Mouse (Mus musculus): ENCODE measurements around the gene Shisal2a. TPM values are rescaled to one million over a fixed set of nuclear protein-coding genes. Genes with fewer than 3 reads are reported as not detected.
A peak's percentile ranks its signal among the peaks of the same experiment; 100 is the strongest.

Shisal2a gene
- total RNA-seq, 2 experiments from 2014 or later: 0.50 TPM

DNA sequence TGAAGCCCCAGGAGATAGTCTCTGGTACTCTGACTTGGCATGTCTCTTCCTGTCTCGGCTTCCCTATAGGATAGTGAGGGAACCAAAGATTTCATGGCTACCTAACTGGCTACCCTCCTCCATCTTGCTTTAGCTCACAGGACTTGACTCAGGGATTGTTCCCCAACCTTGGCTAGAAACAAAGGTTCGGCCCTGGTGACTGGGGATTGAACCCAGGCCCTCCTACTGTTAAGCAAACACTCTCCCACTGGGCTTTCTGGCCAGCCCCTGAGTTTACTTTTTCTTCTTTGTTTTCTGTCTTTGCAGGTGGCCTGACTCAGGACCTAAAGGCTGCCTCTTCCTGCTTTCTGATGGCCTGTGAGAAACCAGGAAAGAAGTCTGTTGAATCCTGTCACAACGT is 45.3 kb downstream of the Shisal2a start:
- no peak for DNase-seq

DNA sequence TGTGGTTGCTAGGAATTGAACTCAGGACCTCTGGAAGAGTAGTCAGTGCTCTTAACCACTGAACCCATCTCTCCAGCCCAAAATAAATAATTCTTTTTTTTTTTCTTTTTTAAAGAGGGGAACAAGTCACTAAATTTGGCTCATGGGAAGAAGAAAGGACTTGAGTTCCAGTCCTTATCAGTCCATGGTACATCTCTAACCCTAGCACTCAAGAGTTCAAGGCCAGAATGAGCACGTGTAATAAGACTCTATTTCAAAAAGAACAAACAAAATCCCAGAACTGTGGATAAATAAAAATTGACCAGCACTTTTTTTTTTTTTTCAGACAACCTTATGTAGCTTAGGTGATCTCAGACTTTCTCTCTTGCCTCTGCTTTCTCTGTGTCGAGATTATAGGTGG is 46.4 kb downstream of the Shisal2a start:
- DNase-seq: no peak

DNA sequence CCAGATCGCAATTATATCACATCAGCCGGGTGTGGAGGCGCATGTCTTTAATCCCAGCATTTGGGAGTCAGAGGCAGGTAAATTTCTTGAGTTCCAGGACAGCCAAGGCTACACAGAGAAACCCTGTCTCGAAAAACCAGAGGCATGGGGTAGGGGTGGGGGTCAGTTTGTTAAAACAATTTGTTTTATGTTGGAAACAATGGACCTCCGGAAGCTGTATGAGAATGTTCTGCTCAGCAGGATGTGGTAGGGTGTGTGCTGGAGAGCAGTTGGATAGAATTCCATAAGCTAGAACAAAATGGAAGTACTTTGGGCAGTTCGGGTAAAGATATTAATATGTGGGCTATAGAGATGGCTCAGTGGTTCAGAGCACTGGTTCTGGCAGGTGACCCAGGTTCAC is 47.7 kb downstream of the Shisal2a start:
- DNase-seq: no peak

DNA sequence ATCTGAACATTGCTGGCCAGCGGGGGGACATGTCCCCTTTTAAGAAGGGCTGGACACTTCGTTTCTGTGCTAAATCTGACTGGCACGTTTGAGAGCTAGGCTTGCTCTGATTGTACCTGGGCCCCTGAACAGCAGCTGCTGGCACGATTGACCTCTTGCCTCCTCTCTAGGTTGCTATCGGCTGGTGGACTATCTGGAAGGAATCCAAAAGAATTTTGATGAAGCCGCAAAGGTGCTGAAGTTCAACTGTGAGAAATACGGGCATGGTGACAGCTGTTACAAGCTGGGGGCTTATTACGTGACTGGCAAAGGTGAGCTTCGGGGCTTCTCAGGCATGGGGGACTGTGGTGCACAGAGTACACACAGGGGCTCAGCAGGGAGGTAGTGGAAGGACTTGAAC is 51.1 kb downstream of the Shisal2a start:
- DNase-seq: no peak

DNA sequence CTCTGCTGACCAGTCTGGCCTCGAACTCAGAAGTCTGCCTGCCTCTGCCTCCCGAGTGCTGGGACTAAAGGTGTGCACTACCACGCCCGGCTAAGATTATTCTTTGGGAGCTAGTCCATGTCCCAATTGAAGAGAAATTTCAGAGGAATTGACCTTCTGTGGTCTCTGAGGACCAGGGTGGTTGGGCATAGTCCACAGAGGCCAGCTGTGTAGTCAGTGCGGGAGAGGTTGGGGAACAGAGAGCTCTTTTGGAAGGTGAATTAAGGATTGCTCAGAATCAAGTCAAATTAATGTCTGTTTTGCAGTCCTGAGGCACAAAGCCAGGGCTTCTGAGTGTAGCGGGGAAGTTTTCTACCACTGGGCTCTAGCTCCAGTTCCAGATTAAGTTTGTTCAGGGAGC is 53.3 kb downstream of the Shisal2a start:
- DNase-seq: no peak

DNA sequence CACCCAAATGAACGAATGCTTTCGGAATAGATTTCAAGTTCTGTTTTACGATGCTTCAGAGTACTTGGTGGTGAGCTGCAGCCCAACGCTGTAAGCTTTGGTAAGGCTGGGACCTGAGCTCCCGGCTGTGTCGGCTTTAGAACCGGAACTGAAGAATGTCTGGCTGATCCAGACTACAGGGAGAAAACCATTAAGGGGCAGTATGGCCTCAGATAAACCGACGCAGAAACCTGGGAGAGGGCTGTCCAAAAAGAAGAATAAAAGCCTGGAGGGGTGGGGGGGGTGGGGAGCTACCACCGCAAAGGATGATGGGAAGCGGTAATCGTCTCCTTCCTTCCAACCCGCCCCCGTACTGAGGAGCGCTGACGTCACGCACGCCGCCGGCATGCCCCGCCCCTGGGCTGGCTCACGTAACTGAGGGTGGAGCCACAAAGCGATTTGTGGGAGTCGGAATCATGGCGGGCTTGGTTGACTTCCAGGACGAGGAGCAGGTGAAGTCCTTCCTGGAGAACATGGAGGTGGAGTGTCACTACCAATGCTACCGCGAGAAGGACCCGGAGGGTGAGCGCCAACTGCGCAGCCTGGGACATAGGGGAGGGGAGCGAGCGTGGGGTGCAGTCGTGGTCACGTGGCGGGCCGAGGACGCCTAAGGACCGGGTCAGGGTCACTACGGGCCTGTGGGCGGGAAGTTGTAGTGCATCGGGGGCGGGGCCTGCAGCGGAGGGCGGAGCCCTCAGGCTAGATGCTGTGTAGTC is 55.2 kb downstream of the Shisal2a start, which contains the start of gene Coa7:
Gene Coa7, plus strand, starts transcription at position 411 of the 755 bp plus-strand sequence.
- peak; percentile 98 for DNase-seq

DNA sequence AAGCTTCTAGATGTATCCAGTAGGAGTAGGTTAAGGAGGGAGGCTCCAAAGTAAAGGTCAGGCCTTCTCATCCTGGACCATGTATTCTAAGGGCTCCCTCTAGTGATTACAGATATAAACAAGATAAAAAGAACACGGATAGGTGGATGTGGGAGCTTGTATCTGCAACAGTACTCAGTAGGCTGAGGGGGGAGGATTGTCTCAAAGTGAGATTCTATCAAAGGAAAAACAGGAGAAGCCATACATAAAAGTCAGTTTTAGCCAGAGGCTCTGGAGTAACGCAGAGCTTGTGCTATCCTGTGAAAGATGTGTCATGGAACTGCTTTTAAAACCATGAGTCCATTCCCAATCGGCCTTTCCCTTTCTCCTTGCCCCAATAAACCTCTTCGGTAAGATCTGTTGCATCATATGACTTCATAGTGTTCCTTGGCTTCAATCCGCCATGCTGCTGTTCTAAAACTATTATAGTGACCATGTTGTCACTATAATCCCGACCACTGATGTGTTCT is 56.0 kb downstream of the Shisal2a start:
- no peak for DNase-seq

DNA sequence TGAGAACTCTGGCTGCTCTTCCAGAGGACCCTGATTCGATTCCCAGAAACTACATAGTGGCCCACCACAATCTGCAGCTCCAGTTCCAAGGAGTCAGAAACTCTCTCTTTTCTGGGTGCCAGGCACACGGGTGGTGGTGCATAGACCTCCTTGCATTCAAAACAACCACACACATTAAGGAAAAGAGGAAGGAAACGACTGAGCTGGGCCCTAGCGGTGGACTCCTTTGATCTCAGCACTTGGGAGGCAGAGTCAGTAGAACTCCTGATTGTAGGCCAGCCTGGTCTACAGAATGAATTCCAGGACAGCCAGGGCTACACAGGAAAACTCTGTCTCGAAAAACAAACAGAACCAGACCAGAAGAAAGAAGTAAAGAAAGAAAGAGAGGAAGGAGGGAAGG is 59.6 kb downstream of the Shisal2a start:
- DNase-seq: no peak

DNA sequence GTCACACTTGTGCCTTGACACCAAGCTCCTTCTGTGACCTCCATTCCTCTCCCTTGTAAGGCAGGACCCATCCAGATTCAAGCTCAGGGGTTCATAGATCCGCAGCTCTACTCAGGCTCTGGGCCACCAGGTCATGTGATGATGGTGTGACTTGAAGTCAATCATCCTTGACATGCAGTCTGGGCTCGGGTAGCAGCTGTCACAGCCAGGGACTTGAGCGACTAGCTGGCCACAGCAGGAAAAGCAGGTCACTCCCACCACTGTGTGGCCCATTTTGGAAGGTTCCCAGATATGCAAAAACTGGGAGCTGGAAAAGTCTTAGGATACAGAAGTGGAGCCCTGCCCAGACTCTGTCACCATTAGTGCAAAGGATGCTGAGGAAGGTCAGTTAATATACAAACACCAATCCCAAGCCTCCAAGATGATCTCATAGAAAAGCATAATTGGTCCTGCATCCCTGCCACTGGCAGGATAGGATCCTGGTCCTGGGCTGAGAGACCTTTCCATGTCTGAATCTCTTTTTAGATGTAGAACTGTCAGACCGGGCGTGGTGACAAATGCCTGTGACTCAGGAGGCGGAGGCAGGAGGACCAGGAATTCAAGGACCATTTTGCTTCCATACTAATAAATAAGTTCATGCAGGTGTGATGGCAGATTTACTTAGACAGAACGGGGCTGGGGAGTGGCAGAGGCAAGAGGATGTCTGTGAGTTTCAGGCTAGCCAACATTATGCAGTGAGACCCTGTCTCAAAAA is 62.3 kb downstream of the Shisal2a start:
- DNase-seq: no peak

DNA sequence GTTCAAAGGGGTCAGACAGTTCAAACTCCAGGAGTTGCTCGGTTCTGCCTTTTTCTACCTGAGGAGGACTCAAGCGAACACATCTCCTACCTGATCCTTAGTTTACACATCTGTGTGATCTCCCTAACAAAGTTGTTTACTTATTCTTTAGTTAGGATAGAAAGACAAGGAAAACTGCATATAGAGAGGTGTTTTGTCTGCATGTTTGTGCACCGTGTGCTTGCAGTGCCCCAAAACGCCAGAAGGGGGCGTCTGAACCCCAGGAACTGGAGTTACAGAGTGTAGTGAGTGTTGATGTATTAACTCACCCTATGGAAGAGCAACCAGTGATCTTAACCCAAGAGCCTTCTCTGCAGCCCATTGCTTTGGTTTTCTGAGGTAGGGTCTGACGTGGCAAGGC is 63.4 kb downstream of the Shisal2a start:
- DNase-seq: no peak

DNA sequence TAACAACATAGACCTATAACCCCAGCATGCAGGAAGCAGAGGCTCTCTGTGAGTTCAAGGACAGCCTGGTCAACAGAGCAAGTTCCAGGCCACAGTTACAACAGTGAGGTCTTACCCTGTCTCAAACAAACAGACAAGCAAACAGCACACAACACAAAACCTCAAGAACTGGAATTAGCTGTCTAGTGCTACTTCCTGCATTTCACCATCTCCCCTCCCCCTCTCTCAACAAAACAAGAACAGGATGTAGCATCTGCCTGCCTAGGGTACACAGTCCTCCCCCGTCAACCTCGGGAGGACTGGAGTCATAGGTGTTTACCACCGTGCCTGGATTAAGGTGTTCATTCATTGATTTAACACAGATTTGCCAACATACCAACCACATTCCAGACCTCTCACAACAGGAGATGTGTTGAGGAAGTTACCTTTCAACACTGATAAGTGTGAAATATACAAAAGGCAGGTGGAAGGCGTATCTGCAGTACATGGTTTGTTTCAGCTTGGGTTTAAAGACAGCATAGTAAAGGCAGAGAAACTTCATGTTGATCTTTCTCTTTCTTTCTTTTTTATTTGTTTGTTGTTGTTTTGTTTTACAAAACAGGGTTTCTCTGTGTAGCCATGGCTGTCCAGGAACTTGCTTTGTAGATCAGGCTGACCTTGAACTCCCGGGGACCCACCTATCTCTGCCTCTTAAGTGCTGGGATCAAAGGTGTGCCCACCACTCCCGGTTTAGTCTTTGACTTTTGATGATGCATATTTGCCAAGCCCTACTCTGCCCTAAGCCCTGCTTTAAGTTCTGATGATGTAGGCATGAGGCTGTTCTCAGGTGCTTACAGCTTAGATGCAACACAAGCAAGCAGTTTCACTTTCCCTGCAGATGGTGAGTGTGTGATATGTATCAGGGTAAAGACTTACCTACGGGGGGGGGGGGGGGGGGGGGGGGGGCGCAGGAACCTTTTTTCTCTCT is 64.2 kb downstream of the Shisal2a start:
- DNase-seq: no peak

Other genes starting within 250 kb of the Shisal2a start
- gene Scp2, start 238.4 kb downstream of the Shisal2a start, total RNA-seq (2021): 100 to 1,000 TPM; 119 to 132 TPM
- gene Echdc2, start 217.9 kb downstream of the Shisal2a start, total RNA-seq (2021): 10 to 100 TPM; 22.1 to 27.9 TPM
- not detected for gene Zyg11a, start 165.3 kb downstream of the Shisal2a start, total RNA-seq (2021)
- 10 to 100 TPM; 30.9 to 31.4 TPM for gene Zyg11b, start 82.3 kb downstream of the Shisal2a start, total RNA-seq (2021)
- gene Coa7, start 55.2 kb downstream of the Shisal2a start, total RNA-seq (2021): 10 to 100 TPM; 41.1 to 46.8 TPM
- gene Gpx7, start 23.6 kb upstream of the Shisal2a start, total RNA-seq (2021): 10 to 100 TPM; 27.5 to 30.6 TPM
- 10 to 100 TPM; 47.7 to 49.3 TPM for gene Tut4, start 76.1 kb upstream of the Shisal2a start, total RNA-seq (2021)
- gene Prpf38a, start 196.0 kb upstream of the Shisal2a start, total RNA-seq (2021): 10 to 100 TPM; 33.9 to 35.0 TPM
- gene Orc1, start 196.1 kb upstream of the Shisal2a start, total RNA-seq (2021): 1 to 10 TPM; 3.4 to 4.3 TPM
- 10 to 100 TPM; 24.5 to 24.6 TPM for gene Cc2d1b, start 236.6 kb upstream of the Shisal2a start, total RNA-seq (2021)